ENCODE assay signal across 22 mouse cellular contexts in the genomic region with DNA sequence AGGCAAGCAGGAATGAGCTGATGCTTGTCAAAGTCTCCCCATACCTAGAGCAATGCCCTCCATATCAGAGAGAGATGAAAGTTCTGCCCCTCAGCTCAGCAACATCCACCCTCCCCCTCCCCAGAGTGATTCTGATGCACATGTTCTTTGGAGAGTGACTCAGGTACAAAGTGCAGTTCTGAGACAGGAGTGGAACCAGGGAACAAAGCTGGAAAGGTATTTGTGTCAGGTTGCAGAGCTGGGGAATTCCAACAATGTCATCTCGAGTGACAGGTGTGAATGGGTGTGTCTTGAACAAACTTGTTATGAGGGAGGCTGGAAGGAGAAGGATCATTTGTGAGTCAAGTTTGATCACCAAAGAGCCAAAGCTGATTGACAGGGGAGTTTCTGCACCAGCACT.
DNase-seq lines count a peak whose midpoint lies in the region; ATAC-seq lines count a peak whose summit lies in the region.
"Had no signal": no experiment of that assay in that cellular context is flagged by ENCODE, and none has a peak within 500 bp of the region (broad histone marks: within the 10 kb centered on the region; RNA-seq: fewer than 3 reads in every experiment).

No protein-coding gene starts in this region.

- H3K4me3 ChIP-seq in midbrain, embryonic 14.5 days (replicated peaks; ENCODE audit: low read depth, low read length), result no peak overlapping the region
- H3K4me3 ChIP-seq in midbrain, embryonic 11.5 days (ENCODE audit: low read depth, low read length), result no peak overlapping the region
- H3K4me3 ChIP-seq: embryonic facial prominence, embryonic 15.5 days; heart, embryonic 10.5 days; limb, embryonic 15.5 days; midbrain, embryonic 10.5 days had no signal

- no peak overlapping the region for H3K4me2 ChIP-seq in midbrain, embryonic 14.5 days (ENCODE audit: low read length)
- no peak overlapping the region for H3K4me2 ChIP-seq in midbrain, embryonic 11.5 days
- H3K4me2 ChIP-seq: embryonic facial prominence, embryonic 15.5 days; hindbrain, embryonic 14.5 days; limb, embryonic 15.5 days had no signal

- no peaks in the 10 kb centered on the region for H3K4me1 ChIP-seq in midbrain, embryonic 14.5 days (ENCODE audit: control insufficient read depth, insufficient read depth, low read length)
- H3K4me1 ChIP-seq in midbrain, embryonic 11.5 days (ENCODE audit: control insufficient read depth, insufficient read depth, low read length), result 0 out of 2 replicates have a peak, but pooled peaks cover 2% of the 10 kb centered on the region

- H3K27ac ChIP-seq in midbrain, embryonic 14.5 days (replicated peaks; ENCODE audit: low read depth, low read length), result no peak overlapping the region
- no peak overlapping the region for H3K27ac ChIP-seq in midbrain, embryonic 11.5 days (ENCODE audit: low read depth, low read length)
- H3K27ac ChIP-seq: embryonic facial prominence, embryonic 15.5 days; heart, embryonic 10.5 days; hindbrain, embryonic 14.5 days; limb, embryonic 15.5 days had no signal

- H3K9ac ChIP-seq in midbrain, embryonic 14.5 days (replicated peaks; ENCODE audit: low read length), result no peak overlapping the region
- no peak overlapping the region for H3K9ac ChIP-seq in midbrain, embryonic 11.5 days (ENCODE audit: low read length)
- H3K9ac ChIP-seq: embryonic facial prominence, embryonic 15.5 days; hindbrain, embryonic 14.5 days; limb, embryonic 15.5 days; liver, postnatal 0 days had no signal

- DNase-seq in A20 (ENCODE audit: low read depth, low spot score) (peak; percentile 47), R1 (ENCODE audit: low read depth, low spot score) (peak; percentile 91)
- DNase-seq in large intestine, adult 2 months (ENCODE audit: low read depth, low spot score), result peak; percentile 29
- peak; percentile 54 for DNase-seq in lung, postnatal 25 days (ENCODE audit: low spot score)
- DNase-seq in midbrain, embryonic 14.5 days, result no peak
- no peak for DNase-seq in kidney, adult 9 months
- DNase-seq in midbrain, embryonic 11.5 days (ENCODE audit: low spot score, missing footprints), result no peak
- no peak for DNase-seq in cerebellum, adult 9-10 months
- DNase-seq: adrenal gland, adult 2 months; cerebellum, adult 11-12 months; gastrocnemius, postnatal 36 days; heart, postnatal 10 days; kidney, adult 18-20 months; kidney, postnatal 36 days; liver, postnatal 0 days; thymus, postnatal 14 days had no signal

- 36% methylated on average over 1 of the region's 1 CpGs for WGBS in large intestine, adult 2 months
- WGBS in midbrain, embryonic 14.5 days, result 65% methylated on average over 1 of the region's 1 CpGs
- 72% methylated on average over 1 of the region's 1 CpGs for WGBS in midbrain, embryonic 11.5 days

- H3K27me3 ChIP-seq in midbrain, embryonic 14.5 days (ENCODE audit: control insufficient read depth, insufficient read depth, low read length), result no peaks in the 10 kb centered on the region
- H3K27me3 ChIP-seq in midbrain, embryonic 11.5 days (ENCODE audit: control insufficient read depth, insufficient read depth, low read length), result no peaks in the 10 kb centered on the region
- H3K27me3 ChIP-seq: embryonic facial prominence, embryonic 15.5 days; limb, embryonic 15.5 days had no signal

- ATAC-seq in midbrain, embryonic 14.5 days (ENCODE audit: low FRiP score, low TSS enrichment), result no peak
- no peak for ATAC-seq in midbrain, embryonic 11.5 days (ENCODE audit: low FRiP score)
- ATAC-seq: liver, postnatal 0 days had no signal

- no peaks in the 10 kb centered on the region for H3K36me3 ChIP-seq in midbrain, embryonic 14.5 days (ENCODE audit: control insufficient read depth, insufficient read depth, low read length)
- no peaks in the 10 kb centered on the region for H3K36me3 ChIP-seq in midbrain, embryonic 11.5 days (ENCODE audit: control insufficient read depth, insufficient read depth, low read length)
- H3K36me3 ChIP-seq: embryonic facial prominence, embryonic 15.5 days; G1E; heart, embryonic 10.5 days; limb, embryonic 15.5 days; midbrain, embryonic 10.5 days had no signal

- H3K9me3 ChIP-seq in midbrain, embryonic 14.5 days (ENCODE audit: control insufficient read depth, low read length), result no peaks in the 10 kb centered on the region
- H3K9me3 ChIP-seq in midbrain, embryonic 11.5 days (ENCODE audit: control insufficient read depth, low read length), result no peaks in the 10 kb centered on the region
- H3K9me3 ChIP-seq: embryonic facial prominence, embryonic 15.5 days; G1E; heart, embryonic 10.5 days; limb, embryonic 15.5 days; midbrain, embryonic 10.5 days had no signal

Comparison
In these comparisons a context has a peak if more than half of its experiments do, and no peak if none do; other contexts are left out.
1. DNase-seq: peak in A20 (single experiment), R1 (single experiment), large intestine, adult 2 months (single experiment) and lung, postnatal 25 days (single experiment); none in midbrain, embryonic 14.5 days (single experiment), kidney, adult 9 months (single experiment), midbrain, embryonic 11.5 days (single experiment) and cerebellum, adult 9-10 months (single experiment).